Mouse (Mus musculus) lung, postnatal 0 days (tissue): ENCODE results near the gene Cd93.
A peak's percentile ranks its signal among the peaks of the same experiment; 100 is the strongest.

Source experiments
- CTCF ChIP-seq: IDR thresholded peaks from 2 replicates; pipeline ENCODE4 v1.5.1; 2016; ENCODE audit warnings: antibody characterized with exemption, mild to moderate bottlenecking
- EP300 ChIP-seq: IDR thresholded peaks from 2 replicates; pipeline ENCODE4 v1.6.1; 2016; ENCODE audit warnings: antibody characterized with exemption, mild to moderate bottlenecking, control low read depth

DNA sequence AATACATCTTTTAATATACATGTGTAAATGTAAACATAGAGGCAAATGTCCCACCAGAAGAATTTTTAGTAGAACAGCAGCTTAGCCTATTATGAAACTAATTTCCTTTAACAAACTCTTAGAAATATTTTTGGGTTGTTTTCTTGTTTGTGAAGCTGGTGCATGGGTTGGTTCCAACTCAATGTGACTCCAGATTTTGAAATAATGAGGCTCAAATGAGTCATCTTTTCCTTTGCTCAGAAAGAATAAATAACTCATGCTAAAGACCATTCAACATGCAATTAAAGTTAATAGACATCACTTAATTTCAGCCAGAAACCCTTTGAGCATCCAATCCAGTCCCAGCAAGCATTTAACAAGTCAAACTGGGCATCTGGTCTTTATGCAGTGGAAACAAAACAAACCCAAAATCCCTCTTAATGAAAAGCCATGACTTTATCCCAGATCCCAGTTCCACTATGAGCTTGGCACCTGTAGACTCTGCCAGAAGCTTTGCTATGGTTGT is 14.3 kb downstream of the Cd93 start:
- no peak for TF ChIP-seq CTCF
- peak; percentile 71 for TF ChIP-seq EP300
